8 mouse cellular contexts compared by ENCODE assay signal in the genomic region with DNA sequence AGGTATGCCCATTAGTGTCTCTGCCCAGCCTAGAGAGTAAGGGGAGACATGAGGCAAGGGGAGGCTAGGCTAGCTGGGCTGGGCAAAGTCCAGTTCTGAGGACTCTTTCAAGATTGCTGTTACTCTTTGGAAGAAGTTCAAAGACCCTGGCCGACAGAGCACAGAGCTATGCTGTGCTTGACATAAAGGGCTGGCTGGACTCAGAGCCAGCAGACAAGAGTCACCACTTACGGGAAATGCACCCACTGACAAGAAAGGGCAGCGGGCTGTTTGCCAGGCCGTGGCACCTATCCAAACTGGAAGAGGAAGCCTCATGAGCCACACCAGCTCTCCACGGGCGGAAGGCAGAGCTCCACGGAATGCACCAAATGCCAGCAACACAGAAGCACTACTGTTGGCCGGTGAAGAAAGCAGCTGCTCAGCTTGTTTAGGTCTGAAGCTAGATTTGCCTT. TPM values are rescaled to one million over a fixed set of nuclear protein-coding genes. Genes with fewer than 3 reads are reported as not detected.
DNase-seq lines count a peak whose midpoint lies in the region; ATAC-seq and TF ChIP-seq lines count a peak whose summit lies in the region.

No protein-coding gene starts in this region.

- ATAC-seq in liver, postnatal 0 days = peak; percentile 27
- ATAC-seq in liver, embryonic 12.5 days = no peak
- ATAC-seq in kidney, postnatal 0 days (replicated peaks; ENCODE audit: low FRiP score, low read depth) = peak; percentile 47; the same call in 1 of the 2 replicates
- peak; percentile 93 for ATAC-seq in lung, embryonic 14.5 days (ENCODE audit: insufficient read depth)
- ATAC-seq in erythroblast, adult 5-6 weeks (replicated peaks; ENCODE audit: low FRiP score, poor library complexity, severe bottlenecking) = no peak

- peak overlapping the region; percentile 40; the same call in 1 of the 2 replicates for H3K27ac ChIP-seq in liver, postnatal 0 days (ENCODE audit: low read depth)
- no peak overlapping the region for H3K27ac ChIP-seq in liver, embryonic 12.5 days
- H3K27ac ChIP-seq in kidney, postnatal 0 days = no peak overlapping the region
- peak overlapping the region; percentile 46; the same call in 1 of the 2 replicates for H3K27ac ChIP-seq in lung, embryonic 14.5 days (ENCODE audit: low read depth)

- no peak overlapping the region for H3K4me3 ChIP-seq in liver, postnatal 0 days (ENCODE audit: low read depth, low read length)
- no peak overlapping the region for H3K4me3 ChIP-seq in liver, embryonic 12.5 days
- H3K4me3 ChIP-seq in kidney, postnatal 0 days (replicated peaks; ENCODE audit: low read depth, low read length) = no peak overlapping the region
- no peak overlapping the region for H3K4me3 ChIP-seq in lung, embryonic 14.5 days (ENCODE audit: low read depth, low read length)

- H3K4me1 ChIP-seq in liver, postnatal 0 days (ENCODE audit: insufficient read depth) = peaks cover 39% of the 10 kb centered on the region
- H3K4me1 ChIP-seq in liver, embryonic 12.5 days = no peaks in the 10 kb centered on the region
- H3K4me1 ChIP-seq in kidney, postnatal 0 days (replicated peaks; ENCODE audit: insufficient read depth, low read length) = 0 out of 2 replicates have a peak, but pooled peaks cover 6% of the 10 kb centered on the region
- peaks cover 15% of the 10 kb centered on the region for H3K4me1 ChIP-seq in lung, embryonic 14.5 days (ENCODE audit: insufficient read depth)

- no peak overlapping the region for H3K4me2 ChIP-seq in liver, postnatal 0 days (ENCODE audit: low read depth, low read length)
- H3K4me2 ChIP-seq in liver, embryonic 12.5 days = no peak overlapping the region
- H3K4me2 ChIP-seq in kidney, postnatal 0 days (ENCODE audit: low read length) = no peak overlapping the region
- no peak overlapping the region for H3K4me2 ChIP-seq in lung, embryonic 14.5 days

- TF ChIP-seq EP300 in liver, postnatal 0 days (IDR thresholded peaks at IDR 0.05; ENCODE audit: low read depth) = no peak

- peak; percentile 65 for DNase-seq in liver, postnatal 0 days
- peak; percentile 26 to 39 for DNase-seq in cerebellum, adult 18-20 months
- peak; percentile 57 to 68 for DNase-seq in gastrocnemius, postnatal 36 days
- DNase-seq in kidney, postnatal 0 days (ENCODE audit: low spot score) = peak; percentile 8
- DNase-seq in lung, embryonic 14.5 days = peak; percentile 92
- peak; percentile 93 to 94 for DNase-seq in right cerebral cortex, postnatal 10 days (ENCODE audit: low spot score in 2 of 2)

- H3K27me3 ChIP-seq in liver, postnatal 0 days (ENCODE audit: insufficient read depth, low read length) = no peaks in the 10 kb centered on the region
- no peaks in the 10 kb centered on the region for H3K27me3 ChIP-seq in liver, embryonic 12.5 days (replicated peaks)
- no peaks in the 10 kb centered on the region for H3K27me3 ChIP-seq in kidney, postnatal 0 days (ENCODE audit: insufficient read depth, low read length)
- H3K27me3 ChIP-seq in lung, embryonic 14.5 days (ENCODE audit: insufficient read depth, low read length) = no peaks in the 10 kb centered on the region

- intact Hi-C loops in gastrocnemius, postnatal 36 days (cut with DNase I) = no loop called here

- WGBS in liver, postnatal 0 days (ENCODE audit: insufficient replicate concordance) = 47% methylated on average over 8 of the region's 8 CpGs
- WGBS in liver, embryonic 12.5 days (ENCODE audit: insufficient replicate concordance) = 64% methylated on average over 8 of the region's 8 CpGs
- WGBS in kidney, postnatal 0 days = 52% methylated on average over 8 of the region's 8 CpGs
- WGBS in lung, embryonic 14.5 days = 32% methylated on average over 8 of the region's 8 CpGs

- TF ChIP-seq CTCF in liver, postnatal 0 days (IDR thresholded peaks at IDR 0.05; ENCODE audit: low read depth) = no peak
- TF ChIP-seq CTCF in kidney, postnatal 0 days (IDR thresholded peaks at IDR 0.05; ENCODE audit: low read depth) = no peak
- no peak for TF ChIP-seq CTCF in lung, embryonic 14.5 days (IDR thresholded peaks at IDR 0.05; ENCODE audit: low read depth)

- H3K36me3 ChIP-seq in liver, postnatal 0 days (replicated peaks; ENCODE audit: insufficient read depth, low read length) = no peaks in the 10 kb centered on the region
- H3K36me3 ChIP-seq in liver, embryonic 12.5 days = no peaks in the 10 kb centered on the region
- H3K36me3 ChIP-seq in kidney, postnatal 0 days (ENCODE audit: insufficient read depth, low read length) = no peaks in the 10 kb centered on the region
- H3K36me3 ChIP-seq in lung, embryonic 14.5 days (ENCODE audit: insufficient read depth) = no peaks in the 10 kb centered on the region

- no peak overlapping the region for H3K9ac ChIP-seq in liver, postnatal 0 days (replicated peaks)
- no peak overlapping the region for H3K9ac ChIP-seq in liver, embryonic 12.5 days
- H3K9ac ChIP-seq in kidney, postnatal 0 days (ENCODE audit: low read depth, low read length) = no peak overlapping the region
- no peak overlapping the region for H3K9ac ChIP-seq in lung, embryonic 14.5 days

- no peaks in the 10 kb centered on the region for H3K9me3 ChIP-seq in liver, postnatal 0 days (ENCODE audit: low read length)
- H3K9me3 ChIP-seq in liver, embryonic 12.5 days (replicated peaks) = no peaks in the 10 kb centered on the region
- H3K9me3 ChIP-seq in kidney, postnatal 0 days (replicated peaks; ENCODE audit: low read length) = no peaks in the 10 kb centered on the region
- H3K9me3 ChIP-seq in lung, embryonic 14.5 days (ENCODE audit: low read depth, low read length) = no peaks in the 10 kb centered on the region

RNA-seq across cellular contexts. Expression of gene Tvp23a, which starts 5.3 kb away (rescaled TPM):
- 0.20 and 0.21 TPM in 2 replicates for polyA plus RNA-seq in liver, postnatal 0 days (2015; fragmentation: Nextera tagmentation; extraction: Ambion mirVana)
- 1.7 and 1.8 TPM in 2 replicates for polyA plus RNA-seq in liver, embryonic 12.5 days (2016; fragmentation: Nextera tagmentation; extraction: Ambion mirVana)
- under 1 TPM; 0.23 to 0.37 TPM for total RNA-seq in gastrocnemius, postnatal 36 days (2021)
- 5.9 and 6.9 TPM in 2 replicates for polyA plus RNA-seq in kidney, postnatal 0 days (2015; fragmentation: Nextera tagmentation; extraction: Ambion mirVana)
- 11.0 and 11.4 TPM in 2 replicates for polyA plus RNA-seq in lung, embryonic 14.5 days (2014; fragmentation: Nextera tagmentation; extraction: Ambion mirVana)
- not detected in 2 replicates for total RNA-seq in erythroblast, adult 5-6 weeks (2015; ENCODE audit: low replicate concordance)
- not detected in 2 replicates for total RNA-seq in erythroblast, adult 5-6 weeks (2017; ENCODE audit: low replicate concordance)

RNA-seq across cellular contexts. Expression of gene Ciita, which starts 27.4 kb away (rescaled TPM):
- polyA plus RNA-seq in liver, postnatal 0 days (2015; fragmentation: Nextera tagmentation; extraction: Ambion mirVana) = 0.21 and 0.31 TPM in 2 replicates
- 0.13 TPM in 1 of 2 replicates, not detected in the other for polyA plus RNA-seq in liver, embryonic 12.5 days (2016; fragmentation: Nextera tagmentation; extraction: Ambion mirVana)
- total RNA-seq in gastrocnemius, postnatal 36 days (2021) = under 1 TPM; 0.22 to 0.61 TPM
- 0.93 and 0.95 TPM in 2 replicates for polyA plus RNA-seq in kidney, postnatal 0 days (2015; fragmentation: Nextera tagmentation; extraction: Ambion mirVana)
- polyA plus RNA-seq in lung, embryonic 14.5 days (2014; fragmentation: Nextera tagmentation; extraction: Ambion mirVana) = 0.25 and 0.51 TPM in 2 replicates
- 1.0 TPM in 1 of 2 replicates, not detected in the other for total RNA-seq in erythroblast, adult 5-6 weeks (2015; ENCODE audit: low replicate concordance)
- 0.70 and 2.7 TPM in 2 replicates for total RNA-seq in erythroblast, adult 5-6 weeks (2017; ENCODE audit: low replicate concordance)

RNA-seq across cellular contexts. Expression of gene Nubp1, which starts 40.7 kb away (rescaled TPM):
- polyA plus RNA-seq in liver, postnatal 0 days (2015; fragmentation: Nextera tagmentation; extraction: Ambion mirVana) = 24.3 and 25.8 TPM in 2 replicates
- polyA plus RNA-seq in liver, embryonic 12.5 days (2016; fragmentation: Nextera tagmentation; extraction: Ambion mirVana) = 49.4 and 52.0 TPM in 2 replicates
- total RNA-seq in gastrocnemius, postnatal 36 days (2021) = 1 to 10 TPM; 5.8 to 6.0 TPM
- polyA plus RNA-seq in kidney, postnatal 0 days (2015; fragmentation: Nextera tagmentation; extraction: Ambion mirVana) = 55.7 and 57.7 TPM in 2 replicates
- 82.8 and 83.6 TPM in 2 replicates for polyA plus RNA-seq in lung, embryonic 14.5 days (2014; fragmentation: Nextera tagmentation; extraction: Ambion mirVana)
- 1.0 and 6.7 TPM in 2 replicates for total RNA-seq in erythroblast, adult 5-6 weeks (2015; ENCODE audit: low replicate concordance)
- total RNA-seq in erythroblast, adult 5-6 weeks (2017; ENCODE audit: low replicate concordance) = 7.8 and 8.6 TPM in 2 replicates

RNA-seq across cellular contexts. Expression of gene Tekt5, which starts 57.2 kb away (rescaled TPM):
- polyA plus RNA-seq in liver, postnatal 0 days (2015; fragmentation: Nextera tagmentation; extraction: Ambion mirVana) = 0.07 TPM in 1 of 2 replicates, not detected in the other
- polyA plus RNA-seq in liver, embryonic 12.5 days (2016; fragmentation: Nextera tagmentation; extraction: Ambion mirVana) = 0.08 TPM in 1 of 2 replicates, not detected in the other
- total RNA-seq in gastrocnemius, postnatal 36 days (2021) = not detected
- 1.1 and 1.2 TPM in 2 replicates for polyA plus RNA-seq in kidney, postnatal 0 days (2015; fragmentation: Nextera tagmentation; extraction: Ambion mirVana)
- polyA plus RNA-seq in lung, embryonic 14.5 days (2014; fragmentation: Nextera tagmentation; extraction: Ambion mirVana) = 0.67 and 1.2 TPM in 2 replicates
- not detected in 2 replicates for total RNA-seq in erythroblast, adult 5-6 weeks (2015; ENCODE audit: low replicate concordance)
- not detected in 2 replicates for total RNA-seq in erythroblast, adult 5-6 weeks (2017; ENCODE audit: low replicate concordance)

Comparison
In these comparisons a context has a peak if more than half of its experiments do, and no peak if none do; other contexts are left out.
1. ATAC-seq: peak in liver, postnatal 0 days (single experiment), kidney, postnatal 0 days (single experiment) and lung, embryonic 14.5 days (single experiment); none in liver, embryonic 12.5 days (single experiment) and erythroblast, adult 5-6 weeks (single experiment).
2. H3K27ac ChIP-seq: peak in liver, postnatal 0 days (single experiment) and lung, embryonic 14.5 days (single experiment); none in liver, embryonic 12.5 days (single experiment) and kidney, postnatal 0 days (single experiment).
3. DNase-seq: peak in every context shown above with its lines; median percentile 94 in right cerebral cortex, postnatal 10 days; 92 in lung, embryonic 14.5 days; 65 in liver, postnatal 0 days; 62 in gastrocnemius, postnatal 36 days; 32 in cerebellum, adult 18-20 months; 8 in kidney, postnatal 0 days.